Mouse (Mus musculus) liver, embryonic 14.5 days (tissue): ENCODE results near the gene Rpp30.

Experiments used
- CTCF ChIP-seq: IDR thresholded peaks from 2 replicates; pipeline ENCODE4 v1.5.1; 2016; ENCODE audit warnings: antibody characterized with exemption, low read depth, control low read depth
- EP300 ChIP-seq: IDR thresholded peaks from 2 replicates; pipeline ENCODE4 v1.6.1; 2016; ENCODE audit warnings: antibody characterized with exemption, low read depth

- TF ChIP-seq CTCF (no peak), EP300 (no peak)
Observed at GRCm38 (mm10) chr19:36129213-36129612, 45.7 kb downstream of the Rpp30 start.
